Mouse (Mus musculus): Measurements from ENCODE around the gene Zan.

GRCm38 (mm10) chr5:137465049-137465448 lies 11.8 kb downstream of the Zan start:
- TF ChIP-seq CTCF (IDR thresholded peaks at IDR 0.05; ENCODE audit: insufficient read depth, low read length): no peak
- no peak for TF ChIP-seq POLR2A (IDR thresholded peaks at IDR 0.05; ENCODE audit: borderline replicate concordance, extremely low read depth, low read depth, low read length)

Measured in lung, adult 2 months (tissue).